Mouse (Mus musculus) liver, adult 2 months (tissue): ENCODE data around the gene Me1.

Source experiments
- CTCF ChIP-seq: fragments of 200-500 bp; IDR thresholded peaks from 2 replicates; pipeline ENCODE4 v1.5.1; 2011; ENCODE audit warnings: low read depth, low read length, control low read depth
- POLR2A ChIP-seq: fragments of 200-500 bp; IDR thresholded peaks from 2 replicates; pipeline ENCODE4 v1.6.1; 2011; ENCODE audit warnings: low read length, control low read depth; ENCODE audit not compliant: insufficient read depth; ENCODE audit errors: extremely low read depth

DNA sequence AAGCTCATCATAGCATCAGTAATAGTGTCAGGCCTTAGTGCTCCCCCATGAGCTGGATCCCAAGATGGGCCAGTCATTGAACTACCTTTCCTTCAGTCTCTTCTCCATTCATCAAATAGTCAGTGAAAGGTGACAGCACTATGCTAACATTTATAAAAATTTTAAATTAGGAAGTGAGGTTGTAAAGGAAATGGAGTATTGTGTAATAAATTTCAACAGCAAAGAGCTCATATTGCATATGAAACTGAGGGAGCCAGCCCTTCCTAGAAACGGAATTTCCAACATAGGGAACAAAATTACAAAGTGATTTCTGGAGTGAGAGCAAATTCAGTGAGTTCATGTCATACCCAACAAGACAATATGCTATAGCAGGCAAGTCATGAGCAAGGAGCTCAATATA is 151.2 kb downstream of the Me1 start:
- TF ChIP-seq CTCF: no peak
- no peak for TF ChIP-seq POLR2A
